Mouse (Mus musculus) heart, embryonic 15.5 days (tissue): ENCODE data around the gene Tox3. TPM values are rescaled to one million over a fixed set of nuclear protein-coding genes. Genes with fewer than 3 reads are reported as not detected.

ENCODE experiments used
- ATAC-seq: fragments of 200-750 bp; cut with Nextera tagmentation; replicated peaks from 2 replicates; pipeline ENCODE4 v1.8.0; 2017; ENCODE audit warnings: low read depth, moderate TSS enrichment; ENCODE audit not compliant: insufficient number of reproducible peaks, insufficient read depth, low FRiP score
- H3K27ac ChIP-seq: fragments of 300-500 bp; sonication (generic); 2 replicates; pipeline ENCODE4 v1.5.1; 2015; ENCODE audit warnings: mild to moderate bottlenecking, inconsistent platforms
- H3K27me3 ChIP-seq: fragments of 300-500 bp; sonication (generic); 2 replicates; pipeline ENCODE4 v1.6.1; 2015; ENCODE audit warnings: inconsistent platforms
- H3K36me3 ChIP-seq: fragments of 300-500 bp; sonication (generic); 2 replicates; pipeline ENCODE4 v1.6.1; 2015; ENCODE audit warnings: mild to moderate bottlenecking, inconsistent platforms
- H3K4me1 ChIP-seq: fragments of 300-500 bp; sonication (generic); replicated peaks from 2 replicates; pipeline ENCODE4 v1.6.1; 2015; ENCODE audit warnings: inconsistent platforms
- H3K4me2 ChIP-seq: fragments of 300-500 bp; sonication (generic); 2 replicates; pipeline ENCODE4 v1.6.1; 2015; ENCODE audit warnings: inconsistent platforms, mild to moderate bottlenecking, moderate library complexity
- H3K4me3 ChIP-seq: fragments of 300-500 bp; sonication (generic); 2 replicates; pipeline ENCODE4 v1.5.1; 2015; ENCODE audit warnings: mild to moderate bottlenecking, inconsistent platforms
- H3K9ac ChIP-seq: fragments of 300-500 bp; sonication (generic); 2 replicates; pipeline ENCODE4 v1.6.1; 2015; ENCODE audit warnings: mild to moderate bottlenecking, inconsistent platforms
- H3K9me3 ChIP-seq: fragments of 300-500 bp; sonication (generic); replicated peaks from 2 replicates; pipeline ENCODE4 v1.6.1; 2016; ENCODE audit warnings: inconsistent platforms
- WGBS: fragments of 180-500 bp; shearing (Covaris S2); methylation state at CpG from one replicate; pipeline ENCODE4 v1.1.7; 2015; ENCODE audit warnings: mixed read lengths; 5-methylcytosine and 5-hydroxymethylcytosine counted together
- polyA plus RNA-seq: library from polyadenylated mRNA; unstranded; fragments of >200 nt; fragmentation: Nextera tagmentation; extraction: Ambion mirVana; gene quantifications from 2 replicates; pipeline ENCODE4 v1.2.1, GENCODE M21; 2015

Gene Tox3
- polyA plus RNA-seq, 1 experiment from 2014 or later = 17.1 TPM

GRCm38 (mm10) chr8:90232501-90232900 is 115.6 kb downstream of the Tox3 start:
- H3K27me3 ChIP-seq = no peaks in the 10 kb centered on the region
- H3K4me1 ChIP-seq = peaks cover 4% of the 10 kb centered on the region; the same call in 1 of the 2 replicates
- no peak overlapping the region for H3K4me3 ChIP-seq
- H3K4me2 ChIP-seq = no peak overlapping the region
- ATAC-seq = no peak
- H3K9ac ChIP-seq = no peak overlapping the region
- H3K36me3 ChIP-seq = no peaks in the 10 kb centered on the region
- WGBS = 72% methylated on average over 8 of the region's 8 CpGs
- no peaks in the 10 kb centered on the region for H3K9me3 ChIP-seq
- no peak overlapping the region for H3K27ac ChIP-seq

- H3K9me3 ChIP-seq = no peaks in the 10 kb centered on the region
- no peaks in the 10 kb centered on the region for H3K36me3 ChIP-seq
- no peaks in the 10 kb centered on the region for H3K4me1 ChIP-seq
- H3K27ac ChIP-seq = no peak overlapping the region
- 58% methylated on average over 1 of the region's 1 CpGs for WGBS
- ATAC-seq = no peak
- H3K27me3 ChIP-seq = no peaks in the 10 kb centered on the region
- no peak overlapping the region for H3K4me3 ChIP-seq
- H3K9ac ChIP-seq = no peak overlapping the region
- no peak overlapping the region for H3K4me2 ChIP-seq
Observed at GRCm38 (mm10) chr8:90224172-90224571, 124.0 kb downstream of the Tox3 start.

GRCm38 (mm10) chr8:90209105-90210037 is 138.8 kb downstream of the Tox3 start:
- Histone ChIP-seq H3K27me3 (no peaks in the 10 kb centered on the region), H3K9me3 (no peaks in the 10 kb centered on the region), H3K36me3 (no peaks in the 10 kb centered on the region), H3K27ac (no peak overlapping the region), H3K4me3 (no peak overlapping the region), H3K4me1 (no peaks in the 10 kb centered on the region), H3K4me2 (no peak overlapping the region), H3K9ac (no peak overlapping the region)
- WGBS = 75% methylated on average over 14 of the region's 14 CpGs
- ATAC-seq = no peak
